Mouse (Mus musculus) erythroblast, embryonic 14.5 days (primary cell): ENCODE measurements around the gene Haus3.

Source experiments
- GATA1 ChIP-seq: IDR thresholded peaks from 2 replicates; pipeline ENCODE4 v1.6.1; 2012; ENCODE audit warnings: low read length, inconsistent platforms, mixed read lengths
- TAL1 ChIP-seq: IDR thresholded peaks from 3 replicates; pipeline ENCODE4 v1.6.1; 2012; ENCODE audit warnings: low read length, inconsistent platforms, mixed read lengths

- no peak for TF ChIP-seq GATA1
- no peak for TF ChIP-seq TAL1
Observed at GRCm38 (mm10) chr5:34147554-34147953, 21.8 kb downstream of the Haus3 start.
